Mouse (Mus musculus) heart, postnatal 0 days (tissue): ENCODE measurements around the gene Cers6.

ENCODE experiments used
- CTCF ChIP-seq: IDR thresholded peaks from 2 replicates; pipeline ENCODE4 v1.5.1; 2016; ENCODE audit warnings: antibody characterized with exemption, control low read depth, low read depth
- EP300 ChIP-seq: IDR thresholded peaks from 2 replicates; pipeline ENCODE4 v1.6.1; 2016; ENCODE audit warnings: antibody characterized with exemption, low read depth

GRCm38 (mm10) chr2:69155861-69156260 is 294.6 kb downstream of the Cers6 start:
- TF ChIP-seq CTCF: no peak
- TF ChIP-seq EP300: no peak
